Mouse (Mus musculus): ENCODE data around the gene Fn3k.
A peak's percentile ranks its signal among the peaks of the same experiment; 100 is the strongest.

The Fn3k gene

GRCm38 (mm10) chr11:121434156-121435155 lies at the start of gene Fn3k:
Gene Fn3k, plus strand, starts transcription at chr11:121434913.
- DNase-seq: peak; percentile 94 to 95

GRCm38 (mm10) chr11:121387750-121388553 lies 46.8 kb upstream of the Fn3k start, which contains the start of gene Rab40b:
Gene Rab40b, minus strand, starts transcription at chr11:121388251.
- DNase-seq: peak; percentile 56 to 59

- no peak for DNase-seq
Observed at GRCm38 (mm10) chr11:121388554-121388945, 46.2 kb upstream of the Fn3k start.

GRCm38 (mm10) chr11:121390793-121391192 lies 43.9 kb upstream of the Fn3k start:
- DNase-seq: no peak

- no peak for DNase-seq
Observed at GRCm38 (mm10) chr11:121392405-121392804, 42.3 kb upstream of the Fn3k start.

GRCm38 (mm10) chr11:121407366-121408155 lies 27.2 kb upstream of the Fn3k start:
- DNase-seq: no peak

- DNase-seq: no peak
Observed at GRCm38 (mm10) chr11:121414762-121415161, 20.0 kb upstream of the Fn3k start.

GRCm38 (mm10) chr11:121415351-121415750 lies 19.4 kb upstream of the Fn3k start:
- no peak for DNase-seq

- DNase-seq: no peak
Observed at GRCm38 (mm10) chr11:121417971-121418370, 16.7 kb upstream of the Fn3k start.

- no peak for DNase-seq
Observed at GRCm38 (mm10) chr11:121418932-121419331, 15.8 kb upstream of the Fn3k start.

GRCm38 (mm10) chr11:121420379-121420778 lies 14.3 kb upstream of the Fn3k start:
- DNase-seq: no peak

GRCm38 (mm10) chr11:121420830-121421552 lies 13.7 kb upstream of the Fn3k start, which contains the start of gene Fn3krp:
Gene Fn3krp, plus strand, starts transcription at chr11:121421401.
- peak; percentile 96 to 98 for DNase-seq

GRCm38 (mm10) chr11:121421553-121422173 lies 13.1 kb upstream of the Fn3k start:
- no peak for DNase-seq

GRCm38 (mm10) chr11:121433397-121433796 lies 1.3 kb upstream of the Fn3k start:
- DNase-seq: no peak

GRCm38 (mm10) chr11:121437236-121437635 lies 2.5 kb downstream of the Fn3k start:
- no peak for DNase-seq

GRCm38 (mm10) chr11:121439686-121440292 lies 5.1 kb downstream of the Fn3k start:
- DNase-seq: no peak

- DNase-seq: no peak
Observed at GRCm38 (mm10) chr11:121441653-121442052, 6.9 kb downstream of the Fn3k start.

GRCm38 (mm10) chr11:121442076-121442475 lies 7.4 kb downstream of the Fn3k start:
- DNase-seq: no peak

GRCm38 (mm10) chr11:121451216-121451726 lies 16.6 kb downstream of the Fn3k start:
- DNase-seq: no peak
